Mouse (Mus musculus) E14TG2a.4 (cell line): ENCODE data around the gene Syt6.

ENCODE experiments used
- H3K27me3 ChIP-seq: 2 replicates; pipeline ENCODE4 v1.6.1; 2014; ENCODE audit warnings: low read length, control low read depth; ENCODE audit not compliant: insufficient read depth
- H3K36me3 ChIP-seq: 2 replicates; pipeline ENCODE4 v1.6.1; 2014; ENCODE audit warnings: low read length, control low read depth; ENCODE audit not compliant: insufficient read depth
- H3K4me1 ChIP-seq: replicated peaks from 2 replicates; pipeline ENCODE4 v1.6.1; 2014; ENCODE audit warnings: low read depth, low read length, control low read depth
- H3K4me3 ChIP-seq: replicated peaks from 2 replicates; pipeline ENCODE4 v1.5.1; 2014; ENCODE audit warnings: mild to moderate bottlenecking, low read length
- H3K9me3 ChIP-seq: 2 replicates; pipeline ENCODE4 v1.6.1; 2014; ENCODE audit warnings: low read length, control low read depth
- CTCF ChIP-seq: conservative IDR thresholded peaks from 2 replicates; pipeline ENCODE4 v1.5.1; 2014; ENCODE audit warnings: low read length
- NANOG ChIP-seq: IDR thresholded peaks from 2 replicates; pipeline ENCODE4 v1.6.1; 2014; ENCODE audit warnings: borderline replicate concordance, low read length, mixed read lengths
- POU5F1 ChIP-seq: IDR thresholded peaks from 2 replicates; pipeline ENCODE4 v1.6.1; 2014; ENCODE audit warnings: low read length, borderline replicate concordance

Syt6 gene

GRCm38 (mm10) chr3:103589636-103590035 lies 14.6 kb downstream of the Syt6 start:
- no peak for TF ChIP-seq POU5F1
- no peak for TF ChIP-seq NANOG
- H3K27me3 ChIP-seq = peaks cover 40% of the 10 kb centered on the region
- H3K9me3 ChIP-seq = no peaks in the 10 kb centered on the region

GRCm38 (mm10) chr3:103592636-103593035 lies 17.6 kb downstream of the Syt6 start:
- TF ChIP-seq CTCF = no peak
- no peak for TF ChIP-seq POU5F1
- no peak for TF ChIP-seq NANOG
- H3K4me1 ChIP-seq = no peaks in the 10 kb centered on the region
- no peaks in the 10 kb centered on the region for H3K9me3 ChIP-seq
- peaks cover 20% of the 10 kb centered on the region for H3K27me3 ChIP-seq
- H3K4me3 ChIP-seq = no peak overlapping the region
- H3K36me3 ChIP-seq = no peaks in the 10 kb centered on the region

More at GRCm38 (mm10) chr3:103589636-103590035, 14.6 kb downstream of the Syt6 start:
- H3K4me1 ChIP-seq = peaks cover 16% of the 10 kb centered on the region
- H3K36me3 ChIP-seq = no peaks in the 10 kb centered on the region
- H3K4me3 ChIP-seq = no peak overlapping the region

DNA sequence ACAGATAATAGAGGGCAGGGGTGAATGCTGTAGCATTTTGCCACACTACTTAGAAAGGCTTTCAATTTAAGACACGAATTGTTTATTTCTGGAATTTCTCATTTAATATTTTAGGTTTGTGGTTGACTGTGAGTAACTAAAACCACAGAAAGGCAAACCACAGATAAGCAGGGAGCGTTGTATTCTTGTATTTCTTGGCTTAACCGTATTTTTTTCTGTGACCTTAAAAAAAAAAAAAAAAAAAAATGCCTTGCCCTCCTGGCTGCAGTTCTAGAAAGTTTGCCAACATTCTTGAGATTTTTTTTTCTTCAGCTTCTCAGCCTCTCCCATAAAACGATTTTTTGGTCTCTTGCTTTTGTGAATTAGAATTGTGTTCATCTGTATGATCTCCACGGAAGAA lies 18.6 kb downstream of the Syt6 start:
- Histone ChIP-seq H3K36me3 (no peaks in the 10 kb centered on the region), H3K4me1 (no peaks in the 10 kb centered on the region), H3K27me3 (0 out of 2 replicates have a peak, but pooled peaks cover 14% of the 10 kb centered on the region), H3K4me3 (no peak overlapping the region), H3K9me3 (no peaks in the 10 kb centered on the region)
- TF ChIP-seq CTCF (no peak), POU5F1 (no peak), NANOG (no peak)

DNA sequence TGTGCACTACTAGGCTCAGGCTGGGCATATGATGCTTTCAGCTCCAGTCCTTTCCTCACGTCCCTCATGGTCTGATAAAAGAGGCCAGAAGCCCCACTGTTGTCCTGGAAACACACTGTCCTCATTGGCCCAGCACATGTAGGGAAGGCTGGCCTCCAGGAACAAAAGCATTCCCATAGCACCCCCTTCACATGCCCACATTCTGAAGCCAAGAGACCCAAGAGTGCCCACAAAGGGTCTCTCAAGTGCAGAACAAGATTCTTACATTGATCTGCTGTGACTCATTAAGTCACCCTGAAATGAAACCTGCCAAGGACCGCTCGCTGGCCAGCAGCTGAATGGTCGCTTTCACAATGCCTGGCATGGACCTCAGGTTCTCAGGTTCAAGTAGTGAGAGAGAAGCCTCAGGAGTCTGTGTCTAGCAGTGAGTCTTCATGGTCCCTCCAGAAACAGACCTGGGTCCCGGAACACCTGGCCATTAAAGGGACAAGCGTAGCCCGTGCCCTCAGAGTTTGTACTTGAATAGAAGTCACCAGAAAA lies 20.3 kb downstream of the Syt6 start:
- no peak overlapping the region for H3K4me3 ChIP-seq
- TF ChIP-seq POU5F1 = no peak
- no peak for TF ChIP-seq CTCF
- no peak for TF ChIP-seq NANOG
- H3K27me3 ChIP-seq = 0 out of 2 replicates have a peak, but pooled peaks cover 3% of the 10 kb centered on the region

GRCm38 (mm10) chr3:103597586-103597985 lies 22.6 kb downstream of the Syt6 start:
- no peak for TF ChIP-seq POU5F1
- no peak for TF ChIP-seq NANOG
- TF ChIP-seq CTCF = no peak
- H3K4me1 ChIP-seq = no peaks in the 10 kb centered on the region
- no peaks in the 10 kb centered on the region for H3K36me3 ChIP-seq
- peaks cover 6% of the 10 kb centered on the region; the same call in 1 of the 2 replicates for H3K27me3 ChIP-seq
- H3K9me3 ChIP-seq = no peaks in the 10 kb centered on the region
- H3K4me3 ChIP-seq = no peak overlapping the region

More for the DNA sequence above, 20.3 kb downstream of the Syt6 start:
- Histone ChIP-seq H3K36me3 (no peaks in the 10 kb centered on the region), H3K4me1 (no peaks in the 10 kb centered on the region), H3K9me3 (no peaks in the 10 kb centered on the region)

- Histone ChIP-seq H3K4me3 (no peak overlapping the region), H3K27me3 (peaks cover 6% of the 10 kb centered on the region), H3K4me1 (no peaks in the 10 kb centered on the region), H3K36me3 (no peaks in the 10 kb centered on the region), H3K9me3 (no peaks in the 10 kb centered on the region)
- TF ChIP-seq NANOG = no peak
- no peak for TF ChIP-seq CTCF
- TF ChIP-seq POU5F1 = no peak
Measured at GRCm38 (mm10) chr3:103601011-103601410, 26.0 kb downstream of the Syt6 start.

GRCm38 (mm10) chr3:103601561-103601960 lies 26.5 kb downstream of the Syt6 start:
- TF ChIP-seq POU5F1 (no peak), CTCF (no peak), NANOG (no peak)
- no peaks in the 10 kb centered on the region for H3K9me3 ChIP-seq

DNA sequence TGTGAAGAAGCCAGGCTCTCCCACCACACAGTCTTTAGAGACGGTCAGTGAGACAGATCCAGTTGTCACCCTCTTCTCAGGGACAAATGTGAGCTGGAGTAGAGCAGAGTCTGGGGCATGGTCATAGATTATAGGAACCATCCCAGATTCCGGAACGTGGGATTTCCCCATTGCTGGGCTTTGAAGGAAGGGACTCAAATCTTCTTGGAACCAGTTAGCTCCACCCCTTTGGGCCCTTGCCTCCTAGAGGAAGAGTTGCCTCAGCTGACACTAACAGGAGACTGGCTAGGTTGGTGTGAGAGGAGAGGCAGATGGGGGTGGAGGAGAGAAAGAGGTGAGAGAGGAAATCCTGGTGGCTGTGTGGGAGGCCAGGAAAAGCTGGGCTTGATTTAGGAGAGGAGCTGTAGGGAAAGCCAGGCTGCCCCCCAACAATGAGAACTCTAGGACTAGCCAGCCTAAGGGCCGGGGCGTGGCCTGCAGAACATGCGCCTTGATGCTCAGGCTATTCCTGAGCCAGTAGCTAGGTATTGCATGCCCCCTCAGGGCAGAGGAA lies 31.1 kb downstream of the Syt6 start:
- TF ChIP-seq CTCF (no peak), NANOG (no peak), POU5F1 (no peak)
- no peaks in the 10 kb centered on the region for H3K4me1 ChIP-seq
- peaks cover 3% of the 10 kb centered on the region for H3K27me3 ChIP-seq
- H3K4me3 ChIP-seq = no peak overlapping the region
- H3K9me3 ChIP-seq = no peaks in the 10 kb centered on the region
- no peaks in the 10 kb centered on the region for H3K36me3 ChIP-seq

More at GRCm38 (mm10) chr3:103601561-103601960, 26.5 kb downstream of the Syt6 start:
- Histone ChIP-seq H3K36me3 (no peaks in the 10 kb centered on the region), H3K4me1 (no peaks in the 10 kb centered on the region), H3K27me3 (peaks cover 4% of the 10 kb centered on the region), H3K4me3 (no peak overlapping the region)
